Mouse (Mus musculus) G1E (cell line): ENCODE data around the gene Tent4b. TPM values are rescaled to one million over a fixed set of nuclear protein-coding genes. Genes with fewer than 3 reads are reported as not detected.

Experiments used
- ATAC-seq: 2 replicates; pipeline ENCODE4 v1.8.0; 2016; ENCODE audit warnings: mild to moderate bottlenecking; ENCODE audit not compliant: insufficient number of reproducible peaks, poor library complexity, low FRiP score, severe bottlenecking; ENCODE audit errors: extremely low read depth
- DNase-seq: peaks from one replicate; pipeline ENCODE4 v3.0.0; 2012; ENCODE audit warnings: low spot score
- H3K27me3 ChIP-seq: 2 replicates; pipeline ENCODE4 v1.6.1; 2012; ENCODE audit warnings: mild to moderate bottlenecking, low read length, inconsistent platforms; ENCODE audit not compliant: insufficient read depth
- H3K36me3 ChIP-seq: replicated peaks from 2 replicates; pipeline ENCODE3; 2012; ENCODE audit warnings: mild to moderate bottlenecking, inconsistent platforms
- H3K4me1 ChIP-seq: 2 replicates; pipeline ENCODE4 v1.6.1; 2012; ENCODE audit warnings: low read depth, low read length, inconsistent platforms, mixed read lengths; ENCODE audit not compliant: insufficient read depth
- H3K4me3 ChIP-seq: 2 replicates; pipeline ENCODE4 v1.5.1; 2012; ENCODE audit warnings: low read depth, mild to moderate bottlenecking, inconsistent platforms, low read length, moderate library complexity, mixed read lengths
- H3K9me3 ChIP-seq: replicated peaks from 2 replicates; pipeline ENCODE4 v1.6.1; 2012; ENCODE audit warnings: inconsistent platforms
- CTCF ChIP-seq: IDR thresholded peaks from 2 replicates; pipeline ENCODE4 v1.5.1; 2012; ENCODE audit warnings: low read depth, low read length, inconsistent platforms, mixed read lengths
- GATA1 ChIP-seq: IDR thresholded peaks from 2 replicates; pipeline ENCODE4 v1.6.1; 2012; ENCODE audit warnings: borderline replicate concordance, low read length, inconsistent platforms, mixed read lengths
- GATA2 ChIP-seq: IDR thresholded peaks from 2 replicates; pipeline ENCODE4 v1.6.1; 2012; ENCODE audit warnings: low read depth, low read length, inconsistent platforms, borderline replicate concordance
- POLR2AphosphoS5 ChIP-seq: IDR thresholded peaks from 2 replicates; pipeline ENCODE4 v1.6.1; 2012; ENCODE audit warnings: low read depth, low read length, inconsistent platforms; ENCODE audit not compliant: insufficient replicate concordance
- TAL1 ChIP-seq: conservative IDR thresholded peaks from 2 replicates; pipeline ENCODE4 v1.6.1; 2012; ENCODE audit warnings: low read depth, low read length, inconsistent platforms, mixed read lengths
- polyA plus RNA-seq: library from polyadenylated mRNA; stranded (reverse); fragments of >175 nt; gene quantifications from 2 replicates; pipeline ENCODE4 v1.2.3, GENCODE M21; 2012
- total RNA-seq, 2 experiments: library from RNA; stranded (forward) in 1 of 2; stranded (reverse) in 1 of 2; fragments of 200-1000 nt in 1 of 2; fragments of >200 nt in 1 of 2; fragmentation: Nextera tagmentation in 1 of 2; gene quantifications; 2 replicates each; pipeline ENCODE4 v1.2.3; 2014 to 2017

The Tent4b gene
- total and polyA plus RNA-seq, 3 experiments, result 10.3 to 58.6 (median 36.0) TPM

DNA sequence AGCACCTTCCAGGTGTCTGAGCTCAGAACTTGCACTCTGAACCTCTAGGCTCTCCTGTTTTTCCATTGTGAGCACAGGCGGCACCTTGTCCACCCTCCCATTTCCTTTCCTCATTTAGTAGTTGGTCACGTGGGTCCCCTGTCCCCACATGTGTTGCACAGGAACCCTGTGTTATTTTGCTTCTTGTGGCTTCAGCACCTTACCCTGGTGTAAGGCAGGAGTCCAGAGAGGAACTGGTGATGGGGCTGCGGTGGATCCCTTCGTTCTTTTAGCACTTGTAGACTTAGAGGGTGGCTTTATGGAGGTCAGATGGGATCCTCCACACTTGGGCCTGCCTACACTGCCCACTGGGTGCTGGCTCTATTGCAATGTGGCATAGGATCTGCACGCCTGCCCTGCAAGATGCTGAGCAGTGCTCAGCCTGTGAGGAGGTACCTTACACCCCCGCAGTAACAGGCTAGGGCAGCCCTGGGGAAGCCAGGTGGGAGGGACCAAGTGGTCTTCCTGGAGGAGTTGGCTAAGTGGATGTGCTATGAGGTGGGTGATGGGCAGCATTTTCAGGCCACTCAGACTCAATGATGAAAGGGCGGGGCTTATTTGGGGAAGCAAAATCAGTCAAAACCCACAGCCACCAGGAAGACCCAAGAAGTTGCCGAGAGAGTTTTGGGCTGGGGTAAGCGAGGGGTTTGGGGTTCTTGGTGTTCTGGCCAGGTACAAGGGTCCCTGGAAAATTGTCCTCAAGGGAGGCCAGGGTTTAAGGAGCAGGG is 94.8 kb downstream of the Tent4b start:
- peak; percentile 89 for DNase-seq
- H3K4me1 ChIP-seq, result peaks cover 96% of the 10 kb centered on the region
- H3K9me3 ChIP-seq, result no peaks in the 10 kb centered on the region
- no peaks in the 10 kb centered on the region for H3K27me3 ChIP-seq
- ATAC-seq, result peak; percentile 61
- TF ChIP-seq CTCF (no peak), POLR2AphosphoS5 (no peak), TAL1 (no peak), GATA2 (no peak), GATA1 (no peak)
- peaks cover 85% of the 10 kb centered on the region for H3K36me3 ChIP-seq
- peak overlapping the region; percentile 74 for H3K4me3 ChIP-seq

DNA sequence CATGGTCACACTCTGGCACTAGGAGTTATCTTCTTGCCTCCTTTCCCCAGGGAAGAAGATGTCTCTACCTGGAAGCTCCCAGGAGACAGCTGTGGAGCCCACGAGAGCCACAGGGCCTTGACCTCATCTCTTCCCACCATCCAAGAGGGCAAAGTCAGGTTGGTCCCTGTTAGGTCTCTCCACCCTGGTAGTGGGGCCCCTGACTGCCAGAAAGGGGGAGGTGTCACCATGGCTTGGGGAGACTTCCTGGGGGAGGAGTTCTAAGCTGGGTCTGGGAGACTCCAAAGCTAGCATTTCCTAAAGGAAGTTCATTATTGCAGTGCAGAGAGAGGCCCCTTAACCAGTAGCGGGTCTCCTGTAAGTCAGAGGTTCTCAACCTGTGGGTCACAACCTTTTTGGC is 96.0 kb downstream of the Tent4b start:
- peaks cover 98% of the 10 kb centered on the region for H3K4me1 ChIP-seq
- no peaks in the 10 kb centered on the region for H3K9me3 ChIP-seq
- TF ChIP-seq POLR2AphosphoS5 (no peak), TAL1 (no peak), CTCF (no peak), GATA2 (no peak), GATA1 (no peak)
- peak overlapping the region; percentile 74 for H3K4me3 ChIP-seq
- no peaks in the 10 kb centered on the region for H3K27me3 ChIP-seq
- ATAC-seq (0 out of 2 replicates have a peak, but pooled peaks have one; percentile 6), DNase-seq (peak; percentile 56)
- H3K36me3 ChIP-seq, result peaks cover 92% of the 10 kb centered on the region

DNA sequence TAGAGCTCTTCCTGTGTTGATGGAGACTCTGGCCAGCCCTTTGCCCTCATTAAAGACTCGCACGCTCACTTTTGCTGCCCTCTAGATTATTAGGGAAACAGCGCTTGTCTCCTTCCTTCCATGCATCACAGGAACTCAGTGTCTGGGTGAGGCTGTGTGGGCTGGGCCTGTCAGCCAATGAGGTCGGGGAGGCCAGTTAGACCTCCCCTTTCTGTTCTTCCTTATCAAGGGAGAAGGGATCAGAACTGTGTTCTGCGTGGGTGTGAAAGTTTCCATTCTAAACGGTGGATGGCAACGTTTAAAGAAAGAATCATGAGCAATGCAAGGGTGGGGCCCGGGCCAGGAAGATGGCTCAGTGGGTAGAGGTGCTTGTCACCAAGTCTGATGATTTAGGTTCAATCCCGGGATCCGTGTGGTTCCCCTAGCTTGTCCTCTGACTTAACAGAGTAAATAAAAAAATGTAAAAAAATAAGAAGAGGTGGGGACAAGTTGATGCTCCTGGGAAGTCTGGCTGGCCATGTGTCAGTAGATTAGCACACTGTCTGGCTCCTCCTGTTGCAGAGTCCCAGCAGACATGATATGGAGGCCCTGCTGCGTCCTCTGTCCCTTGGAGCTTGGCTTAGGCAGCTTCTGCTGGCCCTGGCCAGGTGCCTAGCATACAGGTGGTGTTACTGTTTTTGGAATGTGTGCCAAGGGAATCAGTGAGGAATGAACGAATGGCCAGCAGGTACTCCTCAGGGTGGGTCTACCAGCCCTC is 99.1 kb downstream of the Tent4b start:
- Histone ChIP-seq H3K9me3 (no peaks in the 10 kb centered on the region), H3K27me3 (no peaks in the 10 kb centered on the region), H3K36me3 (peaks cover 92% of the 10 kb centered on the region), H3K4me3 (peak overlapping the region; percentile 60; the same call in 1 of the 2 replicates), H3K4me1 (peaks cover 96% of the 10 kb centered on the region)
- DNase-seq, result peak; percentile 75
- peak; percentile 59 for ATAC-seq
- TF ChIP-seq GATA1 (no peak), GATA2 (no peak), TAL1 (no peak), POLR2AphosphoS5 (no peak), CTCF (no peak)

DNA sequence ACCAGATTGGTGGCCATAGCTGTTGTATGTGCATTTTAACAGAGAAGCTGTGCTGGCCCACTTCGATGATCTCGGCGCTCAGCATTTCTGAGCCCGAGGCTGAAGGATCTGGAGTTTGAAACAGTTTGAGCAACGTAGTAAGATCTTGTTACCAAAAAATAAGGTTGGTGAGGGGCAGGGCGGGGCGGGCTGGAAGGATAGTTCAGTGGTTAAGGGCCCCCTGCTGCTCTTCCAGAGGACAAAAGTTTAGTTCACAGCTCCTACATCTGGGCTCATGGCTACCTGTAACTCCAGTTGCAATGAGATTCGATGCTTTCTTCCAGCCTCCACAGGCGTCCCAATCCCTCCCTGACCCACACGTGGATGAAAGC is 99.7 kb downstream of the Tent4b start:
- Histone ChIP-seq H3K4me3 (peak overlapping the region; percentile 60; the same call in 1 of the 2 replicates), H3K27me3 (no peaks in the 10 kb centered on the region), H3K4me1 (peaks cover 96% of the 10 kb centered on the region), H3K36me3 (peaks cover 94% of the 10 kb centered on the region), H3K9me3 (no peaks in the 10 kb centered on the region)
- TF ChIP-seq POLR2AphosphoS5, result no peak
- no peak for TF ChIP-seq GATA2
- TF ChIP-seq GATA1, result no peak
- no peak for TF ChIP-seq TAL1
- no peak for TF ChIP-seq CTCF
- ATAC-seq (no peak), DNase-seq (no peak)

DNA sequence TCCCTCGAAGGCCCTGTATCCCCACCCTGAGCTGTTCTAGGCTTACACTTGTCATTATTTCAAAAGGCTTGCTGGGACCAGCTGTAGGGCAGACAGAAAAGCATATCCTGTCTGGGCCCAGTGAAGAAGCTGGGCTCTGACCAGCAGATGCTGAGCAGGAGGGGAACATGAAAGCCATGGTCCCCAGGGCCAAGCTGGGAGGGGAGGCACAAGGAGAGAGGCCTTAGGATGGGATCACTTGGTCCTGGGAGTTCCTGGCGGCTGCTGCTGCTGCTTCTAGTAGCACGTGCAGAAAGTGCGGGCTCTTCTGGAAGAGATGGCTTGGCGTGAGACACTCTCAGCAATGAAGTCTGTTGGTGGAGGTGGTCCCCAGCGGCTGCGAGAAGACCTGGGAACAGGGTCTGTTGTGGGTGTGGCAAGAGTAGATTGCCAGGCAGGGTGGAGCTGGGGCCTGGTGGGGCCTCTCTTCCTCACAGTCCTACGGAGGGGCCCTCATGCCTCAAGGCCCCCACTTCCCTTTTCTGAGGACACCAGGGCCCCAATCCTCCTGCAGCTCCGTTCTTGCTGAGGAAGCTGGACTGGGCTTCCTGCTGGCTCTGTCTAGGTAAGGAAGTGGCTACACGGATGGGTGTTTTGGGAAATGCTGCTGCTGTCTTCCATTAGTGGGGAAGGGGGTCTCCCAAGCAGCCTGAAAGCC is 101.0 kb downstream of the Tent4b start:
- Histone ChIP-seq H3K9me3 (no peaks in the 10 kb centered on the region), H3K27me3 (no peaks in the 10 kb centered on the region), H3K36me3 (peaks cover 95% of the 10 kb centered on the region), H3K4me1 (peaks cover 94% of the 10 kb centered on the region), H3K4me3 (peak overlapping the region; percentile 73)
- TF ChIP-seq GATA2, result no peak
- TF ChIP-seq GATA1, result no peak
- TF ChIP-seq TAL1, result no peak
- TF ChIP-seq POLR2AphosphoS5, result no peak
- no peak for TF ChIP-seq CTCF
- ATAC-seq (peak; percentile 82), DNase-seq (peak; percentile 89)

DNA sequence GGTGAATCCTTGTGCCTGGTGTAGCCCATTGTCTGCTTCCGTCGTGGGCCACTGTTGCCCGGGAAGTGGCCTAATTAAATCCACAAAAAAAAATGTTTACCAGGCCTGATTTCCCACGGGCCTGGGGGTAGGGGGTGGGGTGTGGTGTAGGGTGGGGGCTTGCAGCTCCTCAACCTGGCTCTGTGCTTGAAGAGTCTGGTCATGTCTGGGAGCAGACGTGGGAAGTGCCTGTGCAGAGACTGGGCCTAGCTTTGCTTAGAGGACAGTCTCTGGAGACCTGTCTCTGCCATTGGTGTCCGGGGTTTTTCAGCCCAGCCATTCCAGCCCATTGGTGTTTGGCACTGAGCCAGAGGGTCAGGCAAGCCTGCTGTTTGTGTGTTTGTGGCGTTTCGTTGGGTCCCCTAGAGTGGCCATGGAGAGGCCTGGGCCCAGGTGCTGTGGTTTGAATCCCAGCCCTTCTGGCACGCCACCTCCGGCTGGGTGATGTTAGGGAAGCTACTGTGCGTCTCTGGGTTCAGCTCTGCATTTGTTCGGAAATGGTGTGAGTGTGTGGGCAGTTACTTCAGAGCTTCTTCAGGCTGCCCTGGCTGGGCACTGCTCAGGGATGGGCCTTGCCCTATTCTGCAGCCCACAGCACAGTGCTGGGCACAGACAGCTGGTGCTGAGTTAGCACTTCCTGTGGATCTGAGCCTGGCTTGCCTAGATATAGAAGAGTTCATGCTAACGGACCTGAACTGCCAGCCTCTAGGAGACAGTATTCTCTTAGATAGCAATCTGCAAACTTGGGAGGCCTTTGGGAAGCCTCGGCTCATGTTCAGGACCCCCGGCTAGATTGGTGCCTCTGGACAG is 102.8 kb downstream of the Tent4b start:
- Histone ChIP-seq H3K4me3 (peak overlapping the region; percentile 73), H3K9me3 (no peaks in the 10 kb centered on the region), H3K4me1 (peaks cover 89% of the 10 kb centered on the region), H3K27me3 (no peaks in the 10 kb centered on the region), H3K36me3 (peaks cover 92% of the 10 kb centered on the region)
- no peak for DNase-seq
- ATAC-seq, result no peak
- no peak for TF ChIP-seq TAL1
- TF ChIP-seq POLR2AphosphoS5, result no peak
- no peak for TF ChIP-seq CTCF
- TF ChIP-seq GATA1, result no peak
- TF ChIP-seq GATA2, result no peak
